Mouse (Mus musculus): Measurements from ENCODE around the gene Id3.

Gene Id3

GRCm38 (mm10) chr4:136174216-136175193 is 31.2 kb downstream of the Id3 start:
- in situ Hi-C loops (cut with MboI, MseI): loop anchor here in 1 of 2 experiments (25.0 kb wide), 1 partner anchor 212 kb away; the partner anchor contains the start of genes Gale and Lypla2

- in situ Hi-C loops (cut with MboI, MseI): no loop called here
Observed at GRCm38 (mm10) chr4:136176022-136176552, 32.8 kb downstream of the Id3 start.

GRCm38 (mm10) chr4:136177244-136177611 is 33.9 kb downstream of the Id3 start:
- in situ Hi-C loops (cut with MboI, MseI): no loop called here

GRCm38 (mm10) chr4:136177612-136178474 is 34.5 kb downstream of the Id3 start:
- in situ Hi-C loops (cut with MboI, MseI): no loop called here

- in situ Hi-C loops (cut with MboI, MseI): no loop called here
Observed at GRCm38 (mm10) chr4:136178475-136178921, 35.2 kb downstream of the Id3 start.

- in situ Hi-C loops (cut with MboI, MseI): no loop called here
Observed at GRCm38 (mm10) chr4:136179456-136179855, 36.2 kb downstream of the Id3 start.

GRCm38 (mm10) chr4:136179998-136180397 is 36.7 kb downstream of the Id3 start:
- in situ Hi-C loops (cut with MboI, MseI): no loop called here

GRCm38 (mm10) chr4:136180408-136181330 is 37.4 kb downstream of the Id3 start:
- in situ Hi-C loops (cut with MboI, MseI): no loop called here

GRCm38 (mm10) chr4:136181367-136181766 is 38.1 kb downstream of the Id3 start:
- in situ Hi-C loops (cut with MboI, MseI): no loop called here

- in situ Hi-C loops (cut with MboI, MseI): no loop called here
Observed at GRCm38 (mm10) chr4:136185375-136185774, 42.1 kb downstream of the Id3 start.

- in situ Hi-C loops (cut with MboI, MseI): no loop called here
Observed at GRCm38 (mm10) chr4:136186315-136186714, 43.0 kb downstream of the Id3 start.

- in situ Hi-C loops (cut with MboI, MseI): no loop called here
Observed at GRCm38 (mm10) chr4:136186739-136187472, 43.6 kb downstream of the Id3 start.

- in situ Hi-C loops (cut with MboI, MseI): no loop called here
Observed at GRCm38 (mm10) chr4:136188973-136189737, 45.9 kb downstream of the Id3 start.

GRCm38 (mm10) chr4:136189912-136190311 is 46.6 kb downstream of the Id3 start:
- in situ Hi-C loops (cut with MboI, MseI): no loop called here

- in situ Hi-C loops (cut with MboI, MseI): no loop called here
Observed at GRCm38 (mm10) chr4:136193571-136193970, 50.3 kb downstream of the Id3 start.

- in situ Hi-C loops (cut with MboI, MseI): no loop called here
Observed at GRCm38 (mm10) chr4:136195029-136195428, 51.7 kb downstream of the Id3 start.

Data from T-helper 17 cell (primary cell).